Mouse (Mus musculus) spleen, adult 2 months (tissue): ENCODE measurements around the gene Pkhd1. TPM values are rescaled to one million over a fixed set of nuclear protein-coding genes. Genes with fewer than 3 reads are reported as not detected.

Experiments
- DNase-seq, 2 experiments: peaks; one replicate each; pipeline versions ENCODE4 v3.0.0 to v3.0.0-alpha.2; 2012 to 2021; ENCODE audit warnings: low spot score in 2 of 2, low read depth in 1 of 2
- H3K27ac ChIP-seq: fragments of 200-500 bp; 2 replicates; pipeline ENCODE4 v1.5.1; 2012; ENCODE audit warnings: low read length, inconsistent platforms; ENCODE audit not compliant: insufficient read depth
- H3K27me3 ChIP-seq: fragments of 200-500 bp; 2 replicates; pipeline ENCODE4 v1.6.1; 2012; ENCODE audit warnings: mild to moderate bottlenecking, moderate library complexity, low read length, inconsistent platforms; ENCODE audit not compliant: control insufficient read depth, insufficient read depth
- H3K36me3 ChIP-seq: fragments of 200-500 bp; 2 replicates; pipeline ENCODE4 v1.6.1; 2012; ENCODE audit warnings: mild to moderate bottlenecking, low read length, inconsistent platforms; ENCODE audit not compliant: control insufficient read depth, insufficient read depth
- H3K4me1 ChIP-seq: fragments of 200-500 bp; 2 replicates; pipeline ENCODE4 v1.6.1; 2011; ENCODE audit warnings: inconsistent platforms; ENCODE audit not compliant: control insufficient read depth, insufficient read depth, insufficient read length
- H3K4me3 ChIP-seq: fragments of 200-500 bp; 2 replicates; pipeline ENCODE4 v1.5.1; 2011; ENCODE audit warnings: mild to moderate bottlenecking, inconsistent platforms; ENCODE audit not compliant: insufficient read depth, insufficient read length; ENCODE audit errors: extremely low read depth
- CTCF ChIP-seq: fragments of 200-500 bp; IDR thresholded peaks from 2 replicates; pipeline ENCODE4 v1.5.1; 2011; ENCODE audit warnings: mild to moderate bottlenecking, inconsistent platforms; ENCODE audit not compliant: insufficient read depth, insufficient read length, insufficient replicate concordance; ENCODE audit errors: extremely low read depth
- POLR2A ChIP-seq: fragments of 200-500 bp; IDR thresholded peaks from 2 replicates; pipeline ENCODE4 v1.6.1; 2011; ENCODE audit warnings: low read depth, low read length, inconsistent platforms
- WGBS: fragments of 180-500 bp; shearing (Covaris S2); methylation state at CpG from one replicate; pipeline ENCODE4 v1.1.7; 2018; 5-methylcytosine and 5-hydroxymethylcytosine counted together
- polyA plus RNA-seq: library from polyadenylated mRNA; depleted of rRNA; stranded (reverse); fragments of >200 nt; gene quantifications from 2 replicates; pipeline ENCODE4 v1.2.3, GENCODE M21; 2012

The Pkhd1 gene
- polyA plus RNA-seq, 1 experiment, result 0.05 TPM

- Histone ChIP-seq H3K27me3 (no peaks in the 10 kb centered on the region), H3K36me3 (no peaks in the 10 kb centered on the region), H3K4me3 (no peak overlapping the region), H3K27ac (no peak overlapping the region), H3K4me1 (no peaks in the 10 kb centered on the region)
- DNase-seq, result no peak
- WGBS, result 97% methylated on average over 1 of the region's 1 CpGs
- TF ChIP-seq CTCF, result no peak
Measured at GRCm38 (mm10) chr1:20498965-20499364, 118.9 kb downstream of the Pkhd1 start.

GRCm38 (mm10) chr1:20486087-20486486 is 131.8 kb downstream of the Pkhd1 start:
- Histone ChIP-seq H3K36me3 (no peaks in the 10 kb centered on the region), H3K27me3 (no peaks in the 10 kb centered on the region), H3K27ac (no peak overlapping the region), H3K4me1 (no peaks in the 10 kb centered on the region), H3K4me3 (no peak overlapping the region)
- TF ChIP-seq POLR2A (no peak), CTCF (no peak)
- DNase-seq, result no peak
- 93% methylated on average over 10 of the region's 10 CpGs for WGBS

DNA sequence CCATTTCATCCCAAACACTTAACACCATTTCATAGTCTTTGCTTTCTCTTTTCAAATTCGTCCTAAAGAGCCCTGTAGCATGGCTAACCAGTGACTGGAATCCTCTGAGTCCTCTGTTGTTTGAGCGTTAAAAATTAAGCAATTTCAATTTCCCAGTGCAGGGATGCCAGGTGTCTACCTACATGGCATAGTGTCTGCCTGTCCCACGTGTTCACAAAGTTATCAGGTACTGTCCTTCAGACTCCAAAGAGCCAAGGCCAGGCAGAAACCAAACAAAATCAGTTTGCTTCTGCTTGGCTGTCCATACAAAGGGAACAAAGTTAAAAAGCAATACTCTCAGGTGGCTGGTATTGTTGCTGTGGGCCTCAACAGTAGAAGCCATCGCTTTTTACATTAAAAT is 136.0 kb downstream of the Pkhd1 start:
- no peak overlapping the region for H3K4me3 ChIP-seq
- 68% methylated on average over 4 of the region's 4 CpGs for WGBS
- no peaks in the 10 kb centered on the region for H3K27me3 ChIP-seq
- H3K4me1 ChIP-seq, result no peaks in the 10 kb centered on the region
- H3K27ac ChIP-seq, result no peak overlapping the region
- DNase-seq, result no peak
- TF ChIP-seq CTCF, result no peak
- TF ChIP-seq POLR2A, result no peak
- H3K36me3 ChIP-seq, result no peaks in the 10 kb centered on the region

DNA sequence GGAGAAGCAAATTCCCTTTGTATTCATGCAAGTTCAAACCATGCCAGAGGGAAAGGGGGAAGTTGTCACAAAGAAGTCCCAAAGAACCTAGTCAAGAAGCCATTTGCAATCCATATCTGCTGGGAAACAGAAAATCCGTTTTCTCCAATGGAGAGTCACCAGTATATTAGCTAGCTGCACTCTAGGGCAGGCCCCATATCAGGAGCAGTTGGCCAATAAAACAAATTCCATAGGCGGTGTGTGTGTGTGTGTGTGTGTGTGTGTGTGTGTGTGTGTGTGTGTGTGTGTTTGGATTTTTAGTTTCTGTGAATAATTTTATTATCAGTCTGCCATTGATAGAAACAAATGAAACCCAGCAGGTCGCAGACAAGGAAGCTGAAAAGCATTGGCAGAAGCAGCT is 139.2 kb downstream of the Pkhd1 start:
- Histone ChIP-seq H3K27me3 (no peaks in the 10 kb centered on the region), H3K4me1 (no peaks in the 10 kb centered on the region), H3K4me3 (no peak overlapping the region), H3K27ac (no peak overlapping the region), H3K36me3 (no peaks in the 10 kb centered on the region)
- TF ChIP-seq CTCF (no peak), POLR2A (no peak)
- WGBS, result 68% methylated on average over 3 of the region's 3 CpGs
- no peak for DNase-seq

DNA sequence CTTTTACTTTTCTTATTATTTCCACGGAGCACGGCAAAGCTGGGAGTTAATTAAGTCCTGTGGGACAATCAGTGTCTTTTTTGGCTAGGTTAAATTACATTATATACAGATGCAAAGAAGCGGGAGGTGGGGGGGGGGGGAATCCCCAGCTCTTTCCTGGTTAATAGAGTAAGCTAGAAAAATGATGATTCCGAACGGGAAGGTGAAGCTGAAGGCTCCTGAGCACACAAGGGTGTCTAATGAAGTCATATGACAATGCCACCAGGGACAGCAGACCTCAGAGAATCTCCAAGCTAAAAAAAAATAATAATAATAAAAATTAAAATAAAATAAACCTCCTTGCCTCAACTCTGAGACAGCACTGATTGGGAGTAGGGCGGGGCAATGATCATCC is 139.6 kb downstream of the Pkhd1 start:
- TF ChIP-seq CTCF, result no peak
- no peak for TF ChIP-seq POLR2A
- Histone ChIP-seq H3K36me3 (no peaks in the 10 kb centered on the region), H3K4me1 (no peaks in the 10 kb centered on the region), H3K27ac (no peak overlapping the region), H3K27me3 (no peaks in the 10 kb centered on the region), H3K4me3 (no peak overlapping the region)
- DNase-seq, result no peak
- 41% methylated on average over 6 of the region's 6 CpGs for WGBS

- Histone ChIP-seq H3K4me1 (no peaks in the 10 kb centered on the region), H3K36me3 (no peaks in the 10 kb centered on the region), H3K27ac (no peak overlapping the region), H3K27me3 (no peaks in the 10 kb centered on the region), H3K4me3 (no peak overlapping the region)
- no peak for DNase-seq
- TF ChIP-seq POLR2A, result no peak
- TF ChIP-seq CTCF, result no peak
- 20% methylated on average over 25 of the region's 25 CpGs for WGBS
Measured at GRCm38 (mm10) chr1:20477561-20478265, 140.2 kb downstream of the Pkhd1 start.

DNA sequence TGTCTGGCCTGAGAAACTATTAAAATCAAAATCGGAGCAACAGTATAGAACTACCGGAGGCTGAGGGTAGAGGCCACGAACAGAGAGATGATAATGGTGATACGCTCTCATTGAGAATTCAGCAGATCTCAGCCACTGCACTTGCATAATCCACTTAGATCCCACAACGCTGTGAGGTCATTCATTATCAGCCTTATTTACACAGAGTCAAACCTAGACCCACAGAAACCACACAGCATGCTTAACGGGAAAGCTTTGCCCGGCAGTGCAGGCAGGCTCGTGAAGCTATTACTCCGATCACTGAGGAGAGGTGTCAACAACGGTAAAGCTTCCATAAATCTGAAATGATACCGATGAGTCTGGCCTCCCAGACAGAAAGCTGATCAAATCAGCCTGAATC is 147.1 kb downstream of the Pkhd1 start:
- Histone ChIP-seq H3K27ac (no peak overlapping the region), H3K4me1 (no peaks in the 10 kb centered on the region), H3K4me3 (no peak overlapping the region), H3K27me3 (no peaks in the 10 kb centered on the region), H3K36me3 (no peaks in the 10 kb centered on the region)
- no peak for DNase-seq
- TF ChIP-seq CTCF (no peak), POLR2A (no peak)
- WGBS, result 86% methylated on average over 11 of the region's 11 CpGs
